Mouse (Mus musculus) erythroblast, embryonic 14.5 days (primary cell): ENCODE measurements around the gene Tpt1.

Source experiments
- GATA1 ChIP-seq: IDR thresholded peaks from 2 replicates; pipeline ENCODE4 v1.6.1; 2012; ENCODE audit warnings: low read length, inconsistent platforms, mixed read lengths
- TAL1 ChIP-seq: IDR thresholded peaks from 3 replicates; pipeline ENCODE4 v1.6.1; 2012; ENCODE audit warnings: low read length, inconsistent platforms, mixed read lengths

DNA sequence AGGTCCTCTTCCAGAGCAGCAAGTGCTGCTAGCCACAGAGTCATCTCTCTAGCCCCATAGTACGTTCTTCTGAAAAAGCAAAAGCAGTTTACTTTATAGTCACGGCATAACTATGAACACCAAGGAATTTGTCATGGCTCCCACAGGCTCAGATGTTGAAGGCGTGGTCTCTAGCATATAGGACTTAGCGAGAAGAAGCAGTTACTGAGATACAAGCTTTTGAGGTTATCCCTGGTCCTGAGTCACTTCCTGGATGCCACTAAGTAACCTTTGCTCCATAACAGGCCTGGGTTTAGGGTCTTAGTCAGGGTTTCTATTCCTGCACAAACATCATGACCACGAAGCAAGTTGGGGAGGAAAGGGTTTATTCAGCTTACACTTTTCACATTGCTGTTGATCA lies 7.1 kb downstream of the Tpt1 start:
- TF ChIP-seq GATA1 (no peak), TAL1 (no peak)
